Mouse (Mus musculus): ENCODE measurements around the gene Cytip.

Gene Cytip

DNA sequence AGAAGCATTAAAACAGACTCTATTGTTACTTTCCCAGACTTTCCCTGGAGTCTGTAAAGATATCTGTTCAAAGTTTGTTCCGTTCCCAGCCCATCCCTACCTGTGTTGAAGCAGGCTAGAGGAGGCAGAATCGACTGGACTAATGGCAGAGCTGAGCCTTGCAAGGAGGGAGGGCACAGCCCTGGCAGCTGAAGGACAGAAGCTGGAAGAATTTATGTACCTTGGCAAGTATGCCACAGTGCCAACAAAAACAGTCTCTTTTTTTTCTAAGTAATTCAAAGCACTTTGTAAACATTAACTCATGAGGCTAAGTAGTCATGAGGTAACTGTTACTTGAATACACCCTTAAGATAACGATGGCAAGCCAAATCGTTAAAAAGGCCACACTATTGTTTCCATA lies at the start of gene Cytip:
Gene Cytip (minus strand): TSS at position 187 of the 400 bp plus-strand sequence.
- DNase-seq: no peak

DNA sequence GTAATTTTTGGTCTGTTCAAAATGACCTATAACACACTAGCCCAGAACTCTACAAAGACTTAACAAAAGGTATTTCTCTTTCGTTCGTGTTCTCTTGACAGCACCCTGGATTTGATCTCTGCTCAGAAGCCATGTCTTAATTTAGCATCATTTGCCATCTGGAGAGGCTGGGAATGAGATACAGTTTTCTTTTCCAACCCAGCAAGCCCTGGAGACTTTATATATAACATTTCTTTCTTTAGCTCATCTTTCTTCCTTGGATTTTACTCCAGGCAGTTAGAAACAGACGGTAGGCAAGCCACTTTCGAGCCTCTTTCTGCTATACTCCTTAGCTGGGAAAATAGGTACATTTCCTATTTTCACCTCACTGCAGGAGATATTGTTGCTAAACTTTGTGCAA lies 45.3 kb upstream of the Cytip start:
- DNase-seq: no peak

DNA sequence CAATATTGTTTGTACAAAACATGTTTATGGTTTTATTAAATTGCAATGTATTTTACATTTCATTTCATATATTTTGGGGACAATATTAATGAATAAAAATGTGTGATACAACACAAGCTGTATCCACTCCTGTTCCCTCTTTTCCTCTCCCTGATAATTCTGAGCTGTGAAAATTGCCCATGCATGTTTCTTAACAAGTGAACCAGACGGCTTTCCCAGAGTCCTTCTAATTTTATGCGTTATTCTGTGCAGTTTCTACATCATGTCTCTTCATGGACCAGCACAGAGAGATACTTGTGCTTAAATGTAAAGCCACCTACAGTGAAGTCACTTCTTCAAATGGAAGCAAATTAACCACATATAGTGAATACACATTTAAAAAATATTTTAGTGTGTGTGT lies 42.2 kb upstream of the Cytip start:
- DNase-seq: no peak

DNA sequence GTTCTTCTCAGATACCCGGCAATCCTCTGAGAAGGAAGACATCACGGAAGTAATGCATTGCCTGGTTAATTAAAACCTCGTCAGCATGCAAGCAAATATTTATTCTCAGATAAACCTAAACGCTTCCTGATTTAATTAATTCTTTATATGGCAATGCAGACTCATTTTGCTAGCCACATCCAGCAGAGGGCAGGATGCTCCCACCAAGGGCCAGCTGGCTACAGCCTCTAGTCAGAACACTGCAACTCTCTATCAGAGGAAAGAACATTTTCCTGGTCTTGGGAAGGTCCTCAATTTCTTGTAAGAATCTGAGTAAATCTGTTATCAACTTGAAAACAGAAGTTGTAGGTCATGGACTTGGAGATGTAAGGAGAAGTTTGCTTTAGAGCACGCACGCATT lies 4.1 kb upstream of the Cytip start:
- peak; percentile 24 for DNase-seq

DNA sequence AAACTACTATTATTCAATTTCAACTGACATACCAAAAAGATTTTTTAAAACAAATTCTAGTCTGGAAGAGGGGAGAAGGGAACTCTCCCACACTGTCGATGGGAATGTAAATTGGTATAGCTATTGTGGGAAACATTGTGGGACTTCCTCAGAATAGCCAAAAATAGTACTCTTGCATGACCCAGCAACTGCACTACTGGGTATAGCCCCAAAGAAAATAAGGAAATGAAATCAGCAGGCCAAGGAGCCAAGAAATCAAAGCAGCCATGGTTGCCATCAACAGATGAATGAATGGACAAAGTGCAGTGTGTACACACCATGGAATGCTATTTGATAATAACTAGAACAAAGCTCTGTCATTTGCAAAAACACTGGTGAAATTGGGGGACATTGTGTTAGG lies 1.5 kb upstream of the Cytip start:
- no peak for DNase-seq

DNA sequence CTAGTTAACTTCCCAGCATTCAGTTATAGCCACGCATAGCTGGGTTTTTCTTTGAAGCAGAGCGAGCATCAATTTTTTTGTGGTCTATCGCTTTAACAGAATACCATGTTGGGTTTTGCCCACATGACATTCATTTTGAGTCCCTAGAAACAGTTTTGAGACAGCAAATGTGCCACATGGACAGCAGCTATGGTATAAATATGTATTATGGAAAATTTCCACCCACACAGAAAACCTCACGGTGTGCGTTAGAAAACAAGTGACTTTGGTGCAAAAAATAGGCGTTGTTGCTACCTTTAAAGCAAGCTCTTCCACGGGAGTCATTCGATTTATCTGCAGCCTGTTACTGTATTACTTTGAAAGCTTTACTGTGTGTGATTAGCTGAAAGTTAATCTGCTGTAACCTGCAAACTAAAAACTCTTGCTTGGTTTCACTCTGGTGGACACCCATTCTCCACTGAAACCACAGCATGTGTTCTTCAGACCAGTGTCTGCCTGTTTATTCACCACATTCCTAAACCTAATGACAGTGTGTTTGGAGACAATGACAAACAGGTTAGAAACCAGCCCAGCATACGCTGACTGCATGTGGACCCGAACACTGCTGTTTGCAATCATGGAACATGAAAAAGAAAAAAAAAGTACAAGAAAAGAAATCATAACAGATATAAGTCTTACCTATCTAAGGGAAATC lies 763 bp downstream of the Cytip start:
- no peak for DNase-seq

DNA sequence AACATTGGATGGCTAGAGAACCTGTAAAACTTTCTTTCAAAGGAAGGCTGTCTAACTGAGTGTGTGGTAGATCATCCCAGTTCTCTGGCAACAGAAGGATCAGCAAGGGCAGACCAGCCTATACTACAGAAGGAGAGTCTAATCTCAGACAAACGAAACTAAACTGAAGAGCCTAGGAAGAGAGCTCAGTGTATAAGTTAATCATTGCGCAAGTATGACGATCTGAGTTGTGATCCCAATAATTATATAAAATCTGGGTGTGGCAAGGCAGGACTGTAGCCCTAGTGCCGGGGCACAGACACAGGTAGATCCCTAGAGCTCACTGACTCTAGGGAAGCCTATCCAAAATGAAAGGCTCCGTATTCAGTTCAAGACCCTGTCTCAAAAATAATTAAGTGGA lies 3.2 kb downstream of the Cytip start:
- no peak for DNase-seq

DNA sequence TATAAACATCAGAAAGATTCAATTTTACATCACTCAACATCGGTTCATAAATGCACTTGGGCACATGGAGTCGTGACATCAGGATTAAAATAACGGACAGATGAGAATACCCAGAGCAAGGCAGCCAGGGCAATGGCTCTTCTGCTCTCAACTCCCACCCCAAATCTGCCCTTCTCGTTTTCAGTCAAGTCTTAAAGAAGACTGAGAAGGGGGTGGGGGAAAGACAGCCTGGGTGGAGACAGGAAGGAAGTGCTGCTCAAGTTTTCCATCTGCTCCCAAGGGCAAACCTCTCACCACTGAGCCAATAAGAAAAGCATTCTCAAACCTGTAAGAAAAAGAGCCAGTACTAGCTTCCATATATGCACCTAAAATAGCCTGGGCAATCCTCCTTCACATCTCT lies 5.8 kb downstream of the Cytip start:
- DNase-seq: no peak

DNA sequence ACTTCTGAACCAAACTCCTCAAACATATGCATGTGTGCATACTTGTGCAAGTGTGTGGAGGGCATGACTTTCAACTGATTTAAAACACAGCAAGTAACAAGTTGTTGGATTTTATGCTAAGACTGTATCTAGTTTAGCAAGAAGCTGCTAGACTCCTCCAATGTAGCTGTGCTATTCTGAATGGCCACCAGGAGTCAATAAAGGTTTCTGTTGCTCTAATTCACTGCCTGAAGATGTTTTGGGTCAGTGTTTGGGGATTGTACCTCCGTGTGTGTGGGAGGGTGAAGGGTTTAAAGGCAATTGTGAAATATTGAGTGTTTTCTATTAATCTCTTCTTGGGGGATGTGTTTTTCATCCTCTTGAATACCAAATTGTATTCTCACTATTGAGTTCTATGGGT lies 6.4 kb downstream of the Cytip start:
- no peak for DNase-seq

DNA sequence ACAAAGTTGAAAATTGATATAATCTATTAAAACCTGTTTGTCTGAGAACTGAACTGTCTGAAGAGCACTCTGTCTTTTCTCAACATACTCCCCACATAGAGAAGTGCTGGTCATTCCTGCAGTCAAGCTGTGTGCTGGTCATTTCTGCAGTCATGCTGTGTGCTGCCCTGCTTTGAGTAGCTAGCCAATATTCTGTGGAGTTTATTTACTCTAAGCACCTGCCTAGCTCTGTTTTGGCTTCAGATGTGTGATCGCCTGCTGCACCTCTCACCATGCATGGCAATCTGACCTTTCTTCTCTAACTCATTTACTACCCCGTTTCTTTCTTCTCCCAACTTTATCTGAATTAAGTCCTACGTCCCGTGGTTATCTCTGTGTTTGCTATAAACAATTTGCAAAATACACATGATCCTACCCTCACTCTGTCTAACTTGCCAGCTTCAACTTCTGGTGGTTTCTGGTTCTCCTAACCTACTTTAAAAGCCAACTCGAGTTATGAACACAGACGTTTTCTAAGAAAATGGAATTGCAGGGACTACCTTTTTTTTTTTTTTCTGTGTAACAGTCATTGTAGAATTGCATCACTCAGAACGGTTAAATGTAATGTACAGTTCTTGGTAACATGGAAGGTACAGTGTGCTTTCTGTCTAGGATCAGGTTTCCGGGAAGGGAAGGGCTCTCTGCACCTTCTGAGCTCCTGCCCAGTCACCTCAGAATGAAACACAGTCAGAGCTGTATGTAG lies 7.9 kb downstream of the Cytip start:
- no peak for DNase-seq

DNA sequence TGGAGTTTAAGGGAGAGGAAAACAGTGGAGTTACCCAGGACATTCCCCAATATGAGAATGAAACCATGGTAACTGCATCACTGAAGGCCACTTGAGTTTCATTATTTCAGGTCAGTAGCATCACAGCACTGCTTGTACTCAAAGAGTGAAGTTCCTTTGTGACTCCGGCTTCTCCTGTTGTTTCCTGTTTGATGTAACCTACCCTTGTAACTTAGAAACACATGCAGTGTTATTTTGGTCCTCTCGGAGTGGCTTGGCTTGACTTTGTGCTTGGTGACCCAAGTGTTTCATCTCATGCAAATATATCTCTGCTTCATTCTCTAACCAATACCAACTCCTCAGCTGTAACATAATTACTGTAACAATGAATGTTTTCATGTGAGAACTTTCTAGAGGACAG lies 11.1 kb downstream of the Cytip start:
- DNase-seq: no peak

DNA sequence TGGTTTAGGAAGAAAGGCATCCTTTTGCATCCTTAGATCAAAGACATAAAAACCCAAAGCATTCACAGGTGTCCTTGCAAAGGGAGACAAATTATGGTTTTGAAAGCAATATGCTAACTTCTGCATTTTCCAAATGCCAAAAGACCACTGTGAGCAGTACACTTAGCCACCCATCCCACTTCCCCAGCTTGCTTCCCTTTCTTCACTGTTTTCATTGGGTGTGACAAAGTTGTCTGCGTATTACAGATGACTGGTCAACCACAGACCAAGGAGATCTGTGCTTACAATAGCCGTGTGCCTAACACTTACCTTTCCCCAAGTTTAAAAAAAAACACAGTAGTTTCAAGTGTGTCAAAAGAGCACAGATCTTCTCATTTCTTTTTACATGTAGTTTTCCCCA lies 11.7 kb downstream of the Cytip start:
- no peak for DNase-seq

DNA sequence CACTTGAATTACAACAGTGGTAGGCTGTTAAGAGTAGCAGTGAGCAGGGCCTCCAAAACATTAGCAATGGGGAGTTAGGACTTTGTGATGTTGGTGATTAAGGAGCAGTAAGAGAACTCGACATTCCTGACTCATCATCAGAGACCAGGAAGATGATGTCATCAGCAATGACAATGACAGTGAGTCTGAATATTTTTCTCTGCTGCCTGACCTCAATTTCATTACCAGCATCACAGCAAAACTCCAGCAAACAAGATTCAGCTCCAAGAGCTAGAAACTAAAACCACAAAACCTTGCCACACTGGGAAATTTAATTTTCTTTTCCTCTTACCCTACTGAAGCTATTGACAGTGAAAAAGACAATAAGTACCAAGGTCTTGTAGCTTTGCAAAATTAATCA lies 14.6 kb downstream of the Cytip start:
- DNase-seq: no peak

DNA sequence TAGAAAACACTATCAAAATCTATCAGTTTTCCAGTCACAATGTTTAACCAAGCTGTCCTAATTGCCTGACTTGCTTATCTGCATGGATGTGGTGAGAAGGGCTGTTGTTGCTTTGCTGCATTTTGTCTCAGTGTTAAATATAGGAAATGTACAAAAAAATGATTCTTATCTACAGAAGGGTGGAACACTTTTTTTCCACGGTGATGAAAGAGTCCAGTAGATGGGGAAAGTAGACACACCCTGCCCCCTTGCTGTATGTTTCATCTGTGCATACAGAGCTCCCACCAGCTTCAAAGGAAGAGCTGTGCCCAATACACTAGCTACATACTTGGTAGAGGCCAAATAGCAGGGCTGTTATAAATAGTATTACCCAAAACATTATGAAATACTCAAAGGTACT lies 16.3 kb downstream of the Cytip start:
- DNase-seq: no peak

DNA sequence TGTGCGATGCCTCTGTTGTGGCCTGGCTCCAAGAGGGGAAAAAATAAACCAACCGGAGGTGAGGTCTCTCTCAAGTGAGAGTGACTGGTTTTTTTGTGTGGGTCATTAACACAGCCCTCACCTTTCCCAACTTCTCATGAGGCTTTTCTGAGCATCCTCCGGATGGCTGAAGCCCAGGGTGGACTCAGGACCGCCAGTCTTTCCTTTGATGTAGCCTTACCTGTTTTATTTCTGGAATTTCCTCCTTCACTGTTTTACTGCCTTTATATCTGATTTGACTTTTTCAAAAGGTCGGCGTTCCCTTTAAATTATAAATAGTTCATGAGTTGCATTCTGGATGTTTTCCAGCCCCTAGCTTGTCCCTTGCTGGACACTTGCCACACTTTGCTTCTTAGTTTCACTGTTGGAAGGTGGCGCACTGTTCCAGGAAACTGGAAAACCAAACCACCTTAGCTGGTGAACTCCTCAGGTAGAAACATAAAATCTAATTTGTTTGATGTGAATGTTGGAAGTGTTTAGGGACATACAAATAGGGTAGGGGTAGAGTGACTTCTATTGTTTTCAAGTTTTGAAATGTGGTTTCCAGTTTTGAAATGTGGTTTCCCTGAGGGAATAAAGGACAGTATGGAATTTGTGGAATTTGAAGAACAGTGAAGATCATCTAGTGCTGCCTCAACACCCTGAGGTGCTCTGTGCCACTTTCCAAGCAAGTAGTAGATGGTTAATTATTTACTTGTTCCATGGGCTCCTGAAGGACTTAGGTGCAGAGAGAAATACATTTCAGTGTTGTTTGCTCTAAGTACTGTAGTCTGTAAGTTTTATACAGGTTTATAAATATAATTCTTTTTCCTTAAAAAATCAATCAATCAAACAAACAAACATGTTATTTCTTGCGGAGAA lies 19.7 kb downstream of the Cytip start:
- no peak for DNase-seq

DNA sequence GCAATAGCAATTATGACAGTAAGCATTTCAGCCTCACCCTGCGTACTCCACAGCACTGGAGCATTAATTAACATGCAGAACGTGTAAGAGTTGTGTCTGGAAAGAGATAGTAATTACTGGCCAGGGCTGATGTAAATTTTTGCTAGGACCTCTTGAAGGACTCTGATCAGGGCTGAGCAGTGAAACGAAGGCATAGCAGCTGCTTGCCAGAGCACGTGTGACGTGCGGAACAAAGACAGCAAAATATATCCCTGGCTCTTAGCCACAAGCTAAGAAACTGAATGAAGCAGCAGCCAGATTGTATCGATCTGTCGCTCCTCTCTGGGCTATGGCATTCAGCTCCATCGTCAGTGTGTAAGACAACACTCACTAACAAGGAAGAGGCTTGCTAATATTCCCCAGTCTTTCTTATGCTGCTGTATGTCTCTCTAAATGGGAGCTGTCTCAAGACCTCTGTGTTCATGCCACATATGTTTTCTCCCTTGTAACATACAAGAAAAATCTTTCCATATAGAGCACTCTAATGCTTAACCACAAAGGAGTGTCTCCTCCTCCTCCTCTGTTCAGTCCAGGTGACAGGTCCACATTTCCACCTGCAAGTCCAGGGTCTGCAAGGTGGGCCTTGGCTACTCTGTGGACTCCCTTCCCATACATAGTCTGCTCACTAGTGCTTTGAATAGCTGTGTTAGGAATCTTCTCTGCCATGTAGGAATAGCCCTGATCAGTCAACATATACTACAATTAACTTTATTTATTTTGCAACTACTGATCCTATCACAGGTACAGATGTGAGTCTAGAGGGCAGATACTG lies 20.7 kb downstream of the Cytip start:
- DNase-seq: no peak

DNA sequence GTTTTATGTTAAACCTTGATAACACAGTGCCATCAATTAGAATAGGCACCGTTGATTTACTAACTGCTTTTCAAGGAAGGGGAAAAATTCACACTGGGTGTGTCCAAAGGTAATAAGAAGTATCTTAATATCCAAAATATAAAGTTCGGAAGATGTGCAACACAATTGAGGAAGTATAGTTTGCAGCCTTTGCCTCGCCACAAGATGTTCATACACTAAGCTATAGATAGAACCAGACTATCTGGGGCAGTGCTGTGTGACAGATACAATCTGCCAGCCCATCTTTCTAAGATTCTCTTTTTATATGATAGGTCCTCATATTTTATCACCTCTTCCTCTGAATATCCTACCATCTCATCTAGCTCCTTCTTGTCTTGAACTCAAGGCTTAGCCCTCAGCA lies 22.4 kb downstream of the Cytip start:
- DNase-seq: no peak

DNA sequence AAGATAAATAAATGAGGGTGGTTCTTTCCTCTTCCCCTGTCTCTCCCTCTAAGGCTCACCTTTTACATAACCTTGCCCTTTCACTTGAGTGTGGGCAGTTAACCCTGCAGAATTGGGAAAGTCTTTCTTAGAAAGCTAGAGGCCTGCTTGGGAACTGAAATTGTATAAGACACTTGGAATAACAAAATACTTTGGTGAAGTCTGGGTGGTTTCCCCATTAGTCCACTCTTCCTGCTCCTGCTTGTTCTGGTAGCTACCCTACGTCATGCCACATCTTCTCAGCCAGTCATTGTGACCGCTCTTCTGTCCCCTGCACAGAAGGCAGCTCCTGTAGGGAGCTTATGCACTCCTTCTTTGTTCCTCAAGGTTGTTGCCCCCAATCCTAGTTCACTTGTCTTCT lies 26.2 kb downstream of the Cytip start:
- no peak for DNase-seq

DNA sequence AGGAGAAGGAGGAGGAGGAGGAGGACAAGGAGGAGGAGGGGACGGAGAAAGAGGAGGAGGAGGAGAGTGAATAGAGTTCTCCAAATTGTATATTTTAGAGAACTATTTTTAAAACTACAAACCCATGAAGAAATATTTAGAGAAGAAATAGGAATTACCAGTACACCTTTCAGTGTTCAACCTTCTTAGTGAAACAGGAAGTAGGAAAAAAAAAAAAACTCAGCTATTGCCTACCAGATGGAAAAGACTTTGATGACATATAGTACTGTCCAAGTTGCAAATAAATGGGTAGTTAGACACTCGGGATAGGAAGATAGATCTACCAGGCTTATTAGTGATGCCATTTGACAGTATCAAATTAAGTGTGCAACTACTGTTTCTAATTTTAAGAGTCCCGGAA lies 27.7 kb downstream of the Cytip start:
- DNase-seq: no peak

DNA sequence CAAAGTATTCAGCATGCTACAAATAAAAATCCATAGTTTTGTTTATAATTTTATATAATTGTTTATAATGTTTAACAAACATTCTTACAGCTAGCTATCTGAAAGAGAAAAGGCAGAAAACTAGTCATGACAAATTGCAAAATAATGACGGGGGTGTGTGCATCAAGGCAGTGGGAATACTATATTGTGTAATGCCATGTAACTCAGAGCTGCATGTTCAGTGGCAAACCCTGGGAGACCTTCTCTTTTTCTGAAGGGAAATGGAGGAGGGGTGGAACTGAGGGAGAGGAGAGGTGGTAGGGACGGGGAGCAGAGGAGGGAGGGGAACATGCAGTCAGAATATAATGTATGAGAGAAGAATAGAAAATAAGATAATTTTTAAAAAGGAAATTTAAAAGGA lies 28.6 kb downstream of the Cytip start:
- no peak for DNase-seq

DNA sequence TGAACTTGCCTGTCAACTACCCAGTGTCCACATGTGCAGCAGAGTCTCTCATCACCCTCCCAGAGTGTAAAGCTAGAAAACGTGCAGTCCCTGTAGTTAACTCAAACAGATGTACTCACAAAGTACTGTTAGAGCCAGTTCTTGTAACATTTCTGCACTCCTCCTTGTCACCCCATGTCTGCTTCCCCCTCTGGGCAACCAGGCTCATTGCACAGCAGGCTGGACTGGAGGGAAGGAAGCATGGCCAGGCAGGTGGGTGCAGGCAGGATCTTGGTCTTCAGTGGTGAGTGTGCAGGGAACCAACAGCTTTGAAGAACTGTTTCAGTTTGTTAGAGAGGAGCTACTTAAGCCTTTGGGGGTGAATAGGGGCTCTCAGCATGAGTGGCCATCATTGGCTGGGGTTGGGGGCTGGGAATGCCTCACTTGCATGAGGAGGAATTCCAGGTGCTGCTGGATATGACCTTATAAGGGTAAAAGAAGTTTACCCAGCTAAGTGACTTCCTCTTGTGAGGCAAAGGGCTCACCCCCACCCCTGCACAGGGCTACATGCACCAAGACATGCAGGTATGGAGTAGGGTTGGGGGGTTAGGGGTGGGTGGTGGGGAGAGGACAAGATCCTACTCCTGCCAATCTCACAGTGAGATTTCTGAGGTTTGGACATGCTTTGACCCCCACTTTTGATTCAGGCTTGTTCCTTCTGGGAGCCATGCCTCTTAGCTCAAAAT lies 31.7 kb downstream of the Cytip start:
- DNase-seq: no peak

DNA sequence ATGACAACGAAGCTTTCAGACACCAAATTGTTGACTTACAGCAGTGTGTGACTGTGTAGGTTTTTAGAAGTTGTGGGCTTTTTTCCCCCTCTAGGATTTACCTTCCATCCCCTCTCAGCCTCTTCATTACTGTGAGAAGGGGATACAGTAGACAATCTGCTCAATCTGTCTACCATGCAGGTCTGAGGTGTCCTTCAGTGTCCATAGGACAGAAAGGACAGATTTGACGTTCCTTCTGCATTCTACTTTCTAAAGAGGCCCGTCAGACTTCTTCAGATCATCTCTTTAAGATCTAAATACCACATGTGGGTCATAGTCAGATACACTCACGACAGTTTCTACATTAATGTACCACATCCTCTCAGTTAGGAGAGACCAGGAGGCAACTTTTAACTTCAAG lies 33.5 kb downstream of the Cytip start:
- no peak for DNase-seq
